Mouse (Mus musculus) heart, postnatal 0 days (tissue): Measurements from ENCODE around the gene Fchsd2.

ENCODE experiments used
- CTCF ChIP-seq: IDR thresholded peaks from 2 replicates; pipeline ENCODE4 v1.5.1; 2016; ENCODE audit warnings: antibody characterized with exemption, control low read depth, low read depth
- EP300 ChIP-seq: IDR thresholded peaks from 2 replicates; pipeline ENCODE4 v1.6.1; 2016; ENCODE audit warnings: antibody characterized with exemption, low read depth

GRCm38 (mm10) chr7:101298375-101298774 lies 205.7 kb downstream of the Fchsd2 start:
- no peak for TF ChIP-seq CTCF
- no peak for TF ChIP-seq EP300
